Mouse (Mus musculus) midbrain, postnatal 0 days (tissue): ENCODE results near the gene Cmpk1. TPM values are rescaled to one million over a fixed set of nuclear protein-coding genes. Genes with fewer than 3 reads are reported as not detected.
A peak's percentile ranks its signal among the peaks of the same experiment; 100 is the strongest.

ENCODE experiments used
- ATAC-seq: fragments of 200-750 bp; cut with Nextera tagmentation; 2 replicates; pipeline ENCODE4 v1.8.0; 2017; ENCODE audit warnings: moderate number of reproducible peaks, mild to moderate bottlenecking, moderate TSS enrichment, moderate library complexity; ENCODE audit not compliant: low FRiP score
- DNase-seq: peaks from one replicate; pipeline ENCODE4 v3.0.0-alpha.2; 2015; ENCODE audit warnings: low spot score
- H3K27ac ChIP-seq: fragments of 300-500 bp; sonication (generic); 2 replicates; pipeline ENCODE4 v1.5.1; 2014; ENCODE audit warnings: low read depth, mild to moderate bottlenecking, low read length, mixed read lengths
- H3K27me3 ChIP-seq: fragments of 300-500 bp; sonication (generic); 2 replicates; pipeline ENCODE4 v1.6.1; 2014; ENCODE audit warnings: low read length, control low read depth, mixed read lengths; ENCODE audit not compliant: insufficient read depth
- H3K36me3 ChIP-seq: fragments of 300-500 bp; sonication (generic); 2 replicates; pipeline ENCODE4 v1.6.1; 2014; ENCODE audit warnings: low read length, control low read depth, mixed read lengths; ENCODE audit not compliant: insufficient read depth
- H3K4me1 ChIP-seq: fragments of 300-500 bp; sonication (generic); 2 replicates; pipeline ENCODE4 v1.6.1; 2014; ENCODE audit warnings: mild to moderate bottlenecking, control low read depth, antibody characterized with exemption, low read length, mixed read lengths; ENCODE audit not compliant: insufficient read depth
- H3K4me2 ChIP-seq: fragments of 300-500 bp; sonication (generic); 2 replicates; pipeline ENCODE4 v1.6.1; 2014; ENCODE audit warnings: low read depth, mild to moderate bottlenecking, low read length, mixed read lengths; ENCODE audit not compliant: poor library complexity, severe bottlenecking
- H3K4me3 ChIP-seq: fragments of 300-500 bp; sonication (generic); 2 replicates; pipeline ENCODE4 v1.5.1; 2014; ENCODE audit warnings: low read depth, mild to moderate bottlenecking, low read length, moderate library complexity
- H3K9ac ChIP-seq: fragments of 300-500 bp; sonication (generic); replicated peaks from 2 replicates; pipeline ENCODE4 v1.6.1; 2014; ENCODE audit warnings: mild to moderate bottlenecking, low read length, moderate library complexity, mixed read lengths; ENCODE audit not compliant: poor library complexity, severe bottlenecking
- H3K9me3 ChIP-seq: fragments of 300-500 bp; sonication (generic); 2 replicates; pipeline ENCODE4 v1.6.1; 2016; ENCODE audit warnings: low read length, control low read depth
- CTCF ChIP-seq: IDR thresholded peaks from 2 replicates; pipeline ENCODE4 v1.5.1; 2016; ENCODE audit warnings: antibody characterized with exemption, mild to moderate bottlenecking
- WGBS: fragments of 180-500 bp; shearing (Covaris S2); extraction: QIAGEN DNeasy Blood & Tissue Kit; methylation state at CpG from one replicate; pipeline ENCODE4 v1.1.7; 2014; 5-methylcytosine and 5-hydroxymethylcytosine counted together
- polyA plus RNA-seq: library from polyadenylated mRNA; unstranded; fragments of >200 nt; fragmentation: Nextera tagmentation; extraction: Ambion mirVana; gene quantifications from 2 replicates; pipeline ENCODE4 v1.2.1, GENCODE M21; 2015
- total RNA-seq: library from RNA; depleted of rRNA; stranded (reverse); fragments of >200 nt; gene quantifications from 2 replicates; pipeline ENCODE4 v1.2.3, GENCODE M21; 2014

Cmpk1 gene
- total and polyA plus RNA-seq, 2 experiments from 2014 or later = 83.6 to 234 TPM

- Histone ChIP-seq H3K9me3 (no peaks in the 10 kb centered on the region), H3K4me1 (0 out of 2 replicates have a peak, but pooled peaks cover 4% of the 10 kb centered on the region), H3K27me3 (no peaks in the 10 kb centered on the region), H3K27ac (peak overlapping the region; percentile 85), H3K36me3 (no peaks in the 10 kb centered on the region), H3K9ac (peak overlapping the region; percentile 60), H3K4me2 (peak overlapping the region; percentile 89), H3K4me3 (peak overlapping the region; percentile 57)
- no peak for TF ChIP-seq CTCF
- WGBS = 9% methylated on average over 9 of the region's 9 CpGs
- ATAC-seq = peak; percentile 44
- DNase-seq = no peak
These were observed 12.4 kb upstream of the Cmpk1 start for GRCm38 (mm10) chr4:114999445-114999772.

- WGBS = 49% methylated on average over 3 of the region's 3 CpGs
- Histone ChIP-seq H3K9ac (no peak overlapping the region), H3K27ac (no peak overlapping the region), H3K27me3 (no peaks in the 10 kb centered on the region), H3K36me3 (no peaks in the 10 kb centered on the region), H3K4me2 (no peak overlapping the region), H3K4me1 (0 out of 2 replicates have a peak, but pooled peaks cover 4% of the 10 kb centered on the region), H3K9me3 (no peaks in the 10 kb centered on the region), H3K4me3 (no peak overlapping the region)
- ATAC-seq (no peak), DNase-seq (peak; percentile 40)
- TF ChIP-seq CTCF = peak; percentile 73
These were observed 10.0 kb upstream of the Cmpk1 start for GRCm38 (mm10) chr4:114997051-114997450.

GRCm38 (mm10) chr4:114994218-114994617 lies 7.2 kb upstream of the Cmpk1 start:
- no peak overlapping the region for H3K27ac ChIP-seq
- no peaks in the 10 kb centered on the region for H3K36me3 ChIP-seq
- no peak overlapping the region for H3K4me3 ChIP-seq
- WGBS = 84% methylated on average over 3 of the region's 3 CpGs
- no peaks in the 10 kb centered on the region for H3K4me1 ChIP-seq
- no peak overlapping the region for H3K4me2 ChIP-seq
- ATAC-seq (no peak), DNase-seq (no peak)
- no peaks in the 10 kb centered on the region for H3K9me3 ChIP-seq
- H3K9ac ChIP-seq = no peak overlapping the region
- no peak for TF ChIP-seq CTCF
- no peaks in the 10 kb centered on the region for H3K27me3 ChIP-seq

GRCm38 (mm10) chr4:114986211-114986590 lies 840 bp downstream of the Cmpk1 start:
- H3K27ac ChIP-seq = peak overlapping the region; percentile 100
- H3K4me1 ChIP-seq = peaks cover 2% of the 10 kb centered on the region; the same call in 1 of the 2 replicates
- peak; percentile 50 for ATAC-seq
- H3K36me3 ChIP-seq = no peaks in the 10 kb centered on the region
- peak overlapping the region; percentile 98 for H3K9ac ChIP-seq
- no peaks in the 10 kb centered on the region for H3K27me3 ChIP-seq
- no peak for DNase-seq
- H3K4me2 ChIP-seq = peak overlapping the region; percentile 65
- H3K9me3 ChIP-seq = no peaks in the 10 kb centered on the region
- H3K4me3 ChIP-seq = peak overlapping the region; percentile 84
- WGBS = 2% methylated on average over 8 of the region's 8 CpGs
- no peak for TF ChIP-seq CTCF

- H3K27ac ChIP-seq = no peak overlapping the region
- ATAC-seq (no peak), DNase-seq (peak; percentile 31)
- no peaks in the 10 kb centered on the region for H3K9me3 ChIP-seq
- no peak overlapping the region for H3K4me2 ChIP-seq
- peak; percentile 52 for TF ChIP-seq CTCF
- no peak overlapping the region for H3K9ac ChIP-seq
- H3K4me3 ChIP-seq = no peak overlapping the region
- no peaks in the 10 kb centered on the region for H3K36me3 ChIP-seq
- H3K4me1 ChIP-seq = peaks cover 2% of the 10 kb centered on the region; the same call in 1 of the 2 replicates
- WGBS = 78% methylated on average over 1 of the region's 1 CpGs
- no peaks in the 10 kb centered on the region for H3K27me3 ChIP-seq
These were observed 4.0 kb downstream of the Cmpk1 start for GRCm38 (mm10) chr4:114983020-114983419.

- DNase-seq (no peak), ATAC-seq (no peak)
- Histone ChIP-seq H3K4me3 (no peak overlapping the region), H3K4me1 (peaks cover 2% of the 10 kb centered on the region; the same call in 1 of the 2 replicates), H3K9me3 (no peaks in the 10 kb centered on the region), H3K4me2 (no peak overlapping the region), H3K36me3 (no peaks in the 10 kb centered on the region), H3K27ac (no peak overlapping the region), H3K27me3 (no peaks in the 10 kb centered on the region), H3K9ac (no peak overlapping the region)
- 93% methylated on average over 1 of the region's 1 CpGs for WGBS
- no peak for TF ChIP-seq CTCF
These were observed 4.4 kb downstream of the Cmpk1 start for GRCm38 (mm10) chr4:114982619-114983018.
